Mouse (Mus musculus) forelimb bud, embryonic 11.5 days (tissue): ENCODE measurements around the gene Gstm4.
"Not testable (repeated sequence)": the region's sequence is repeated elsewhere in the genome, so short reads cannot be mapped to it uniquely, and the experiment has no call there.

ENCODE experiments used
- DNase-seq: peaks from one replicate; pipeline ENCODE4 v3.0.0-alpha.2; 2012; ENCODE audit warnings: low read depth, low spot score

The Gstm4 gene

GRCm38 (mm10) chr3:108018190-108018820 lies 26.4 kb downstream of the Gstm4 start:
- DNase-seq: no peak

- peak; percentile 97 for DNase-seq
Observed at GRCm38 (mm10) chr3:108017473-108018189, 27.1 kb downstream of the Gstm4 start, which contains the start of gene Gstm1. Gstm1 (minus strand) TSS chr3:108017973.

GRCm38 (mm10) chr3:108016468-108016867 lies 28.2 kb downstream of the Gstm4 start:
- not testable (repeated sequence) for DNase-seq

- no peak for DNase-seq
Observed at GRCm38 (mm10) chr3:108014974-108015346, 29.7 kb downstream of the Gstm4 start.

- no peak for DNase-seq
Observed at GRCm38 (mm10) chr3:108014098-108014973, 30.4 kb downstream of the Gstm4 start.

- no peak for DNase-seq
Observed at GRCm38 (mm10) chr3:108013331-108013871, 31.3 kb downstream of the Gstm4 start.

GRCm38 (mm10) chr3:108011558-108011957 lies 33.1 kb downstream of the Gstm4 start:
- DNase-seq: no peak

- no peak for DNase-seq
Observed at GRCm38 (mm10) chr3:108010286-108010685, 34.4 kb downstream of the Gstm4 start.

- DNase-seq: no peak
Observed at GRCm38 (mm10) chr3:108002021-108002420, 42.7 kb downstream of the Gstm4 start.

GRCm38 (mm10) chr3:107999491-107999890 lies 45.2 kb downstream of the Gstm4 start:
- no peak for DNase-seq

GRCm38 (mm10) chr3:107998591-107998990 lies 46.1 kb downstream of the Gstm4 start:
- DNase-seq: no peak

GRCm38 (mm10) chr3:107996576-107996975 lies 48.1 kb downstream of the Gstm4 start:
- DNase-seq: no peak

GRCm38 (mm10) chr3:107995974-107996373 lies 48.7 kb downstream of the Gstm4 start:
- DNase-seq: not testable (repeated sequence)
